Mouse (Mus musculus) MEL (cell line): Measurements from ENCODE around the gene Zmiz1. TPM values are rescaled to one million over a fixed set of nuclear protein-coding genes. Genes with fewer than 3 reads are reported as not detected.

Experiments
- DNase-seq: peaks from one replicate; pipeline ENCODE4 v3.0.0; 2011; ENCODE audit warnings: low read depth, low spot score
- H3K27ac ChIP-seq: 2 replicates; pipeline ENCODE4 v1.5.1; 2012; ENCODE audit warnings: low read depth, mild to moderate bottlenecking, control low read depth, low read length, moderate library complexity; ENCODE audit not compliant: control insufficient read depth
- H3K27me3 ChIP-seq, 2 experiments: fragments of 150-350 bp in 1 of 2; sonication (generic) in 1 of 2; 2 replicates each; pipeline ENCODE4 v1.6.1; 2012; ENCODE audit warnings: low read length in 2 of 2, mild to moderate bottlenecking in 2 of 2, improper control_type of control experiment in 1 of 2, moderate library complexity in 1 of 2; ENCODE audit not compliant: insufficient read depth in 2 of 2, control insufficient read depth in 1 of 2
- H3K36me3 ChIP-seq, 2 experiments: 2 replicates each; pipeline ENCODE4 v1.6.1; 2012 to 2014; ENCODE audit warnings: low read length in 2 of 2, improper control_type of control experiment in 1 of 2, inconsistent platforms in 1 of 2, mild to moderate bottlenecking in 1 of 2; ENCODE audit not compliant: insufficient read depth in 2 of 2, control insufficient read depth in 1 of 2
- H3K4me1 ChIP-seq, 2 experiments: fragments of 150-350 bp in 1 of 2; sonication (generic) in 1 of 2; 2 replicates each; pipeline ENCODE4 v1.6.1; 2012; ENCODE audit warnings: low read length in 2 of 2, improper control_type of control experiment in 1 of 2, mild to moderate bottlenecking in 1 of 2; ENCODE audit not compliant: insufficient read depth in 2 of 2, control insufficient read depth in 1 of 2
- H3K4me3 ChIP-seq, 2 experiments: fragments of 150-350 bp in 1 of 2; sonication (generic) in 1 of 2; 2 replicates each; pipeline ENCODE4 v1.5.1; 2012; ENCODE audit warnings: low read depth in 2 of 2, low read length in 2 of 2, mild to moderate bottlenecking in 2 of 2, moderate library complexity in 2 of 2, control low read depth in 1 of 2, improper control_type of control experiment in 1 of 2; ENCODE audit not compliant: control insufficient read depth in 1 of 2, insufficient read depth in 1 of 2
- H3K79me2 ChIP-seq: 2 replicates; pipeline ENCODE4 v1.6.1; 2012; ENCODE audit warnings: mild to moderate bottlenecking, low read length, moderate library complexity; ENCODE audit not compliant: control insufficient read depth, poor library complexity, insufficient read depth
- H3K9ac ChIP-seq: 2 replicates; pipeline ENCODE4 v1.6.1; 2012; ENCODE audit warnings: low read depth, mild to moderate bottlenecking, control low read depth, low read length, moderate library complexity; ENCODE audit not compliant: control insufficient read depth, poor library complexity, severe bottlenecking
- H3K9me3 ChIP-seq: fragments of 150-350 bp; sonication (generic); replicated peaks from 2 replicates; pipeline ENCODE4 v1.6.1; 2012; ENCODE audit warnings: mild to moderate bottlenecking, low read length, improper control_type of control experiment, moderate library complexity; ENCODE audit not compliant: insufficient read depth
- CHD2 ChIP-seq: IDR thresholded peaks from 2 replicates; pipeline ENCODE4 v1.6.1; 2011; ENCODE audit warnings: low read length, improper control_type of control experiment
- E2F4 ChIP-seq: IDR thresholded peaks from 2 replicates; pipeline ENCODE4 v1.6.1; 2011; ENCODE audit warnings: low read depth, low read length, improper control_type of control experiment, borderline replicate concordance
- EP300 ChIP-seq, 2 experiments: IDR thresholded peaks; 2 replicates each; pipeline ENCODE4 v1.6.1; 2011; ENCODE audit warnings: improper control_type of control experiment in 2 of 2, low read length in 2 of 2, low read depth in 1 of 2, mild to moderate bottlenecking in 1 of 2
- HCFC1 ChIP-seq: IDR thresholded peaks from 2 replicates; pipeline ENCODE4 v1.6.1; 2012; ENCODE audit warnings: low read depth, mild to moderate bottlenecking, inconsistent platforms, low read length, improper control_type of control experiment, moderate library complexity
- KAT2A ChIP-seq: conservative IDR thresholded peaks from 2 replicates; pipeline ENCODE4 v1.6.1; 2012; ENCODE audit warnings: low read depth, low read length, improper control_type of control experiment, inconsistent platforms
- MEF2A ChIP-seq: IDR thresholded peaks from 2 replicates; pipeline ENCODE4 v1.6.1; 2014; ENCODE audit warnings: low read depth, mild to moderate bottlenecking, inconsistent platforms, low read length, improper control_type of control experiment; ENCODE audit not compliant: poor library complexity, insufficient replicate concordance, severe bottlenecking; ENCODE audit errors: extremely low read depth
- MYB ChIP-seq: IDR thresholded peaks from 2 replicates; pipeline ENCODE4 v1.6.1; 2011; ENCODE audit warnings: mild to moderate bottlenecking, low read depth, low read length, improper control_type of control experiment
- NELFE ChIP-seq: IDR thresholded peaks from 2 replicates; pipeline ENCODE4 v1.6.1; 2011; ENCODE audit warnings: low read depth, low read length, improper control_type of control experiment
- NRF1 ChIP-seq: IDR thresholded peaks from 2 replicates; pipeline ENCODE4 v1.6.1; 2014; ENCODE audit warnings: low read depth, mild to moderate bottlenecking, inconsistent platforms, low read length, improper control_type of control experiment, moderate library complexity; ENCODE audit not compliant: poor library complexity, insufficient read depth, severe bottlenecking
- POLR2AphosphoS5 ChIP-seq: IDR thresholded peaks from 2 replicates; pipeline ENCODE4 v1.6.1; 2012; ENCODE audit warnings: low read depth, borderline replicate concordance, mild to moderate bottlenecking, inconsistent platforms, low read length, moderate library complexity, mixed read lengths
- RAD21 ChIP-seq: IDR thresholded peaks from 2 replicates; pipeline ENCODE4 v1.6.1; 2011; ENCODE audit warnings: mild to moderate bottlenecking, low read depth, low read length, improper control_type of control experiment
- TAL1 ChIP-seq: IDR thresholded peaks from 2 replicates; pipeline ENCODE4 v1.6.1; 2012; ENCODE audit warnings: mild to moderate bottlenecking, inconsistent platforms, low read length, moderate library complexity, mixed read lengths
- TBP ChIP-seq: IDR thresholded peaks from 2 replicates; pipeline ENCODE4 v1.8.0; 2011; ENCODE audit warnings: low read depth, low read length, improper control_type of control experiment
- USF2 ChIP-seq, 2 experiments: IDR thresholded peaks; 2 replicates each; pipeline ENCODE4 v1.6.1; 2011 to 2012; ENCODE audit warnings: improper control_type of control experiment in 2 of 2, low read length in 2 of 2, borderline replicate concordance in 1 of 2, inconsistent platforms in 1 of 2, low read depth in 1 of 2, mild to moderate bottlenecking in 1 of 2; ENCODE audit not compliant: insufficient read depth in 1 of 2
- ZKSCAN1 ChIP-seq: IDR thresholded peaks from 2 replicates; pipeline ENCODE4 v1.6.1; 2012; ENCODE audit warnings: low read depth, mild to moderate bottlenecking, inconsistent platforms, low read length, improper control_type of control experiment, moderate library complexity
- polyA plus RNA-seq, 2 experiments: library from polyadenylated mRNA; stranded (reverse) in 1 of 2; unstranded in 1 of 2; fragments of >175 nt in 1 of 2; fragments of >200 nt in 1 of 2; gene quantifications; 2 replicates each; pipeline versions ENCODE4 v1.2.1 to v1.2.4; 2012; ENCODE audit warnings: low replicate concordance in 2 of 2, low read depth in 1 of 2; ENCODE audit not compliant: insufficient read length in 2 of 2, insufficient read depth in 1 of 2, missing spikeins in 1 of 2
- total RNA-seq: library from RNA; depleted of rRNA; stranded (reverse); fragments of 300-350 nt; gene quantifications from 2 replicates; pipeline ENCODE4 v1.2.3, GENCODE M21; 2012

Gene Zmiz1
- total and polyA plus RNA-seq, 3 experiments = 2.7 to 19.9 TPM; not detected in 1

DNA sequence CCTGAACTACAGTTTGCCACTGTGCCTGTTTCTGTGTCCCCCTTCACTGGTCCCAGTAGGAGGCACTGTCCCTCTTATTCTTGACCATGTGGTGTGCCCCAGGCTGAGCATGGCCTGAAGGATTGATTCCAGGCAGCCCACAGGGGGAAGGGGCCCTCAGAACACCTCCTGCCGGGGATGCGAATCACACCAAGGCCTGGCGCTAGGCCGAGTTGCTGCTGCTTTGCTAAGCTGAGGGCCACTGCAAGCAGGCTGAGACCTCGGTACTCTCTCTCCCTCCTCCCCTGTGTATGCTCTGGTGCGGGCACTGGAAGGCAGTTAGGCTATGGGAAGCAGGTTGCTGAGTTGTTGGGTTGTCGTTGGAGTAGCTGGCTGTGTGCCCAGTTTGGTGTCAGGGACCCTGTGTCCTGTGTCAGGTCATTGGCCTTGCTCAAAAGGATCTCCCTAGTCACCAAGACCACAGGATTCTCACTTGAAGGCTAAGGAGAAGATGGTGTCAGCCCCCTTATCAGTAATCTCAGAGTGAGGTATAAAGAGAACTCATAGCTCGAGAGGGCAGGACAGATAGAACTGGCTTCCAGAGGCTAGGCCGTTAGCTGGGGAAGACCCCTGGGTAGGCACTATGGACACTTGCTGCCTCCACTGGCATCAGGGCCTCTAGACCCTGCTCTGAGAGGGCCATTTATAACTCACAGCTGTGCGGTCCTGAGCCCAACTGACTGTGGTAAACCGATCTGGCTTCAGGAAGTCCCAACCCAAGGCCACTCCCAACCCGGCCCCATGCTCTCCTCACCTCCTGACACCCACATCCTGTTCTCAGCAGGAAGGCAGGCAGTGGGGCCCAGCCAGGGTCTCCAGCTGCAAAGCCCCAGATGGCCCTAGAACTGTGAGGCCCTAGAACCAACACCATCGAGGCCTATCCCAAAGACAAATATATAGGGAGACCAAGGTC is 57.9 kb downstream of the Zmiz1 start (continued):
- TF ChIP-seq TAL1 = 0 out of 2 replicates have a peak, but pooled peaks have one; percentile 11
- TF ChIP-seq USF2 (IDR thresholded peaks at IDR 0.05; ENCODE audit: borderline replicate concordance in 1 of 2, insufficient read depth in 1 of 2, low read depth in 1 of 2, low read length in 2 of 2) = no peak
- TF ChIP-seq NRF1 = no peak
- TF ChIP-seq KAT2A = no peak

- H3K9me3 ChIP-seq = no peaks in the 10 kb centered on the region
- H3K36me3 ChIP-seq = peaks cover 0 to 41% of the 10 kb centered on the region in 2 experiments; a peak in 2 of 4 replicates
- no peaks in the 10 kb centered on the region for H3K27me3 ChIP-seq
- H3K4me1 ChIP-seq = peaks cover 25 to 52% of the 10 kb centered on the region in 2 experiments
- TF ChIP-seq KAT2A = no peak
- TF ChIP-seq ZKSCAN1 = no peak
- TF ChIP-seq USF2 (IDR thresholded peaks at IDR 0.05; ENCODE audit: borderline replicate concordance in 1 of 2, insufficient read depth in 1 of 2, low read depth in 1 of 2, low read length in 2 of 2) = no peak
- TF ChIP-seq MEF2A = no peak
- TF ChIP-seq POLR2AphosphoS5 = no peak
- no peak for TF ChIP-seq HCFC1
- TF ChIP-seq CHD2 = no peak
- TF ChIP-seq RAD21 = no peak
- no peak for TF ChIP-seq MYB
- no peak for TF ChIP-seq EP300 (IDR thresholded peaks at IDR 0.05; ENCODE audit: low read depth in 1 of 2, low read length in 2 of 2)
- peaks cover 2% of the 10 kb centered on the region for H3K79me2 ChIP-seq
- no peak overlapping the region for H3K4me3 ChIP-seq
- no peak overlapping the region for H3K9ac ChIP-seq
- H3K27ac ChIP-seq = no peak overlapping the region
- DNase-seq = no peak
Measured at GRCm38 (mm10) chr14:25518645-25519044, 59.7 kb downstream of the Zmiz1 start.

DNA sequence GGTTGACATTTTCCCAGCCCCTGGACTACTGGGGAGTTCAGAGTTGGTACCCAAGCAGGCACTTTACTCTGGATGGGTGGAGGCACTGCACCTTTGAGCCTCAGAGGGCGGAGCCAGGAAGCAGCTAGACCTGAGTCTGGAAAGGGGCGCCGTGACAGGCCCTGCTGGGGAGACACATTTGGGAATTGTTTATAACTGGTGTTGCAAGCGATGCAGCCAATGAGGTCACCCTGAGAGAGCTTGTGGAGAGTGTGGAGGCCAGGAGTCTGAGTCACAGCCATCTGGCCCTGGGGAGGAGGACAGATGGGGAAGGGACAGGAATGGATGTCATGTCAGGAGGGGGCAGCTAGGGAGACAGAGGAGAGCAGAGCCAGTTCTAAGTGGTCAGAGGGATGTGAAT is 60.7 kb downstream of the Zmiz1 start:
- Histone ChIP-seq H3K79me2 (peaks cover 2% of the 10 kb centered on the region), H3K4me1 (peaks cover 29 to 60% of the 10 kb centered on the region in 2 experiments), H3K9me3 (no peaks in the 10 kb centered on the region), H3K27ac (no peak overlapping the region), H3K9ac (no peak overlapping the region), H3K36me3 (peaks cover 0 to 48% of the 10 kb centered on the region in 2 experiments; a peak in 2 of 4 replicates), H3K4me3 (no peak overlapping the region), H3K27me3 (no peaks in the 10 kb centered on the region)
- DNase-seq = no peak
- TF ChIP-seq MYB (no peak), NELFE (no peak), E2F4 (no peak), NRF1 (no peak), TBP (no peak), ZKSCAN1 (no peak)
